Mouse (Mus musculus) heart, postnatal 0 days (tissue): ENCODE data around the gene Ggt1. TPM values are rescaled to one million over a fixed set of nuclear protein-coding genes. Genes with fewer than 3 reads are reported as not detected.

Experiments used
- ATAC-seq: fragments of 200-750 bp; cut with Nextera tagmentation; 2 replicates; pipeline ENCODE4 v1.8.0; 2017; ENCODE audit warnings: low read depth, moderate number of reproducible peaks, moderate library complexity; ENCODE audit not compliant: insufficient read depth
- DNase-seq: peaks from one replicate; pipeline ENCODE4 v3.0.0-alpha.2; 2016; ENCODE audit warnings: low spot score
- H3K27ac ChIP-seq: fragments of 300-500 bp; sonication (generic); 2 replicates; pipeline ENCODE4 v1.5.1; 2014; ENCODE audit warnings: low read depth, mild to moderate bottlenecking
- H3K27me3 ChIP-seq: fragments of 300-500 bp; sonication (generic); 2 replicates; pipeline ENCODE4 v1.6.1; 2014; ENCODE audit warnings: low read length, mixed read lengths; ENCODE audit not compliant: control insufficient read depth, insufficient read depth
- H3K36me3 ChIP-seq: fragments of 300-500 bp; sonication (generic); replicated peaks from 2 replicates; pipeline ENCODE4 v1.6.1; 2014; ENCODE audit warnings: low read length, mixed read lengths; ENCODE audit not compliant: control insufficient read depth, insufficient read depth
- H3K4me1 ChIP-seq: fragments of 300-500 bp; sonication (generic); 2 replicates; pipeline ENCODE4 v1.6.1; 2014; ENCODE audit warnings: antibody characterized with exemption; ENCODE audit not compliant: control insufficient read depth, insufficient read depth
- H3K4me2 ChIP-seq: fragments of 300-500 bp; sonication (generic); 2 replicates; pipeline ENCODE4 v1.6.1; 2014; ENCODE audit warnings: low read depth, mild to moderate bottlenecking, low read length, moderate library complexity
- H3K4me3 ChIP-seq: fragments of 300-500 bp; sonication (generic); 2 replicates; pipeline ENCODE4 v1.5.1; 2014; ENCODE audit warnings: low read depth, low read length
- H3K9ac ChIP-seq: fragments of 300-500 bp; sonication (generic); replicated peaks from 2 replicates; pipeline ENCODE4 v1.6.1; 2014; ENCODE audit warnings: low read depth, low read length, mixed read lengths
- H3K9me3 ChIP-seq: fragments of 300-500 bp; sonication (generic); replicated peaks from 2 replicates; pipeline ENCODE4 v1.6.1; 2016; ENCODE audit warnings: low read length; ENCODE audit not compliant: control insufficient read depth
- CTCF ChIP-seq: IDR thresholded peaks from 2 replicates; pipeline ENCODE4 v1.5.1; 2016; ENCODE audit warnings: antibody characterized with exemption, control low read depth, low read depth
- EP300 ChIP-seq: IDR thresholded peaks from 2 replicates; pipeline ENCODE4 v1.6.1; 2016; ENCODE audit warnings: antibody characterized with exemption, low read depth
- WGBS: fragments of 180-500 bp; shearing (Covaris S2); extraction: QIAGEN DNeasy Blood & Tissue Kit; methylation state at CpG from one replicate; pipeline ENCODE4 v1.1.7; 2014; 5-methylcytosine and 5-hydroxymethylcytosine counted together
- polyA plus RNA-seq: library from polyadenylated mRNA; unstranded; fragments of >200 nt; fragmentation: Nextera tagmentation; extraction: Ambion mirVana; gene quantifications from 2 replicates; pipeline ENCODE4 v1.2.1, GENCODE M21; 2015
- total RNA-seq: library from RNA; depleted of rRNA; stranded (reverse); fragments of >200 nt; gene quantifications from 2 replicates; pipeline ENCODE4 v1.2.3, GENCODE M21; 2014; ENCODE audit warnings: low replicate concordance; rRNA removed

Gene Ggt1
- 0.81 TPM in 1 of 2 replicates, not detected in the other for total RNA-seq
- 0.29 and 0.37 TPM in 2 replicates for polyA plus RNA-seq

DNA sequence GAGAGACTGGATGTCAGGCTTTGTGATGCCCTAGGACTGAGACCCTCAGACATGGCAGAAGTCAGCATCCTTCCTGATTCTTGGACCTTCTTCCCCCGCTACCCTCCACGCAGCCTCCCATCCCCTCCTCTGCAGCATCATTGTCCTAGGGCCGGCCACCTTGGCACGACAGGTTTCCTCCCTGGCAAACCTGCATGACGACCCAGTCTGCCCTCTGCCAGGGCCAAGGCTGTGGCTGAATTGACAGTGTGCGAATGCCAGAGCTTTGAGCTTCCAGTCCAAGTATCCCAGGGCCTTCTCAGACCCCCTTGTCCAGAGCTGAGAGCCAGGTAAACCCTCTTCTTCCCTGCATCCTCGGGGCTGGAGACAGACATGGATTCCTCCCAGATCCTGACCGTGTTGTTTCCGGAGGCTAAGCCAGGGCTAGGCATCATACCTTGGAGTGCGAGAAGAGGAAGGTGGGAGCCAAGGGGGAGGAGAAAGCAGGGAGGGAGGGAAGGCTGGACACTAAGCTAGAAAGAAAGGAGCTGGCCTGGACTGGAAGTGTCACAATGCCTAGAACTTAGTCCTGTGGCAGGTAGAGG is at the start of gene Ggt1:
Gene Ggt1 (plus strand): TSS at position 534 of the 584 bp plus-strand sequence.
- Histone ChIP-seq H3K27ac (no peak within 1 kb of the TSS), H3K27me3 (peaks cover 23% of the 10 kb centered on the region), H3K36me3 (no peaks in the 10 kb centered on the region), H3K4me2 (peak within 1 kb of the TSS; percentile 99), H3K4me1 (peaks cover 21% of the 10 kb centered on the region), H3K9me3 (no peaks in the 10 kb centered on the region), H3K9ac (peak within 1 kb of the TSS; percentile 56; the same call in 1 of the 2 replicates), H3K4me3 (peak within 1 kb of the TSS; percentile 60)
- WGBS: 64% methylated on average over 10 of the region's 10 CpGs
- no peak for DNase-seq
- TF ChIP-seq EP300 (no peak), CTCF (no peak)
- no peak for ATAC-seq

GRCm38 (mm10) chr10:75511897-75512296 is 49.5 kb upstream of the Ggt1 start:
- 95% methylated on average over 7 of the region's 7 CpGs for WGBS
- no peaks in the 10 kb centered on the region for H3K27me3 ChIP-seq
- H3K4me3 ChIP-seq: no peak overlapping the region
- DNase-seq (no peak), ATAC-seq (no peak)
- peaks cover 52% of the 10 kb centered on the region for H3K36me3 ChIP-seq
- no peak overlapping the region for H3K4me2 ChIP-seq
- no peak overlapping the region for H3K27ac ChIP-seq
- H3K9me3 ChIP-seq: no peaks in the 10 kb centered on the region
- H3K4me1 ChIP-seq: peaks cover 14% of the 10 kb centered on the region
- no peak overlapping the region for H3K9ac ChIP-seq
- no peak for TF ChIP-seq EP300
- no peak for TF ChIP-seq CTCF

- H3K36me3 ChIP-seq: peaks cover 43% of the 10 kb centered on the region
- 87% methylated on average over 7 of the region's 7 CpGs for WGBS
- no peak overlapping the region for H3K9ac ChIP-seq
- H3K27ac ChIP-seq: no peak overlapping the region
- no peak overlapping the region for H3K4me3 ChIP-seq
- TF ChIP-seq EP300 (no peak), CTCF (no peak)
- H3K4me1 ChIP-seq: peaks cover 14% of the 10 kb centered on the region
- no peak overlapping the region for H3K4me2 ChIP-seq
- DNase-seq (no peak), ATAC-seq (no peak)
- no peaks in the 10 kb centered on the region for H3K27me3 ChIP-seq
- H3K9me3 ChIP-seq: no peaks in the 10 kb centered on the region
Measured at GRCm38 (mm10) chr10:75512796-75513195, 48.6 kb upstream of the Ggt1 start.

GRCm38 (mm10) chr10:75513306-75514067 is 47.9 kb upstream of the Ggt1 start:
- Histone ChIP-seq H3K27me3 (no peaks in the 10 kb centered on the region), H3K27ac (no peak overlapping the region), H3K9ac (no peak overlapping the region), H3K4me3 (no peak overlapping the region), H3K4me1 (peaks cover 16% of the 10 kb centered on the region), H3K9me3 (no peaks in the 10 kb centered on the region), H3K36me3 (peaks cover 36% of the 10 kb centered on the region), H3K4me2 (no peak overlapping the region)
- no peak for TF ChIP-seq EP300
- WGBS: 88% methylated on average over 8 of the region's 8 CpGs
- ATAC-seq (no peak), DNase-seq (no peak)

DNA sequence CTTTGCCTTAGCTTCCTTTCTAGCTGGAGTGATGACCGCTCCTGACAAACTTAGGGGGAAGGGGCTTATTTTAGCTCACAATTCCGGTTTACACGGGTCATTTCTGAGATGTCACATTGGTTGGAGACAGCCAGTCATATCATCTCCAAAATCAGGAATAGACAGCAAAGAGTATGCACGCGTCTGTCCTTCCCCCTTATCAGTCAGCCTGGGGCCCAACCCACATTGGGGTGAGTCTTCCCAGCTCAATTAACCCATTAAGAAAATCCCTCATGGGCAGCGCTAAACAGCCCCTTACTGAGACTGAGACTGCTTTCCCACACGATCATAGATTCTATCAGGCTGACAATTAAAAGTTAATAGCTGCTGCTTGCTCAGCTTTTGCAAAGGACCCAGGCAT is 47.0 kb upstream of the Ggt1 start:
- Histone ChIP-seq H3K4me3 (no peak overlapping the region), H3K27ac (no peak overlapping the region), H3K36me3 (peaks cover 30% of the 10 kb centered on the region), H3K9me3 (no peaks in the 10 kb centered on the region), H3K4me1 (peaks cover 22% of the 10 kb centered on the region), H3K4me2 (no peak overlapping the region), H3K9ac (no peak overlapping the region), H3K27me3 (no peaks in the 10 kb centered on the region)
- no peak for DNase-seq
- no peak for ATAC-seq
- 53% methylated on average over 7 of the region's 7 CpGs for WGBS
- TF ChIP-seq CTCF: no peak
- no peak for TF ChIP-seq EP300
